Mouse (Mus musculus) thymus, adult 2 months (tissue): ENCODE data around the gene Grm2. TPM values are rescaled to one million over a fixed set of nuclear protein-coding genes. Genes with fewer than 3 reads are reported as not detected.
"Not testable (repeated sequence)": the region's sequence is repeated elsewhere in the genome, so short reads cannot be mapped to it uniquely, and the experiment has no call there.

Source experiments
- DNase-seq: peaks from one replicate; pipeline ENCODE4 v3.0.0; 2021
- H3K27ac ChIP-seq: fragments of 200-500 bp; 2 replicates; pipeline ENCODE4 v1.5.1; 2012; ENCODE audit warnings: low read length, control low read depth; ENCODE audit not compliant: control insufficient read depth, insufficient read depth
- H3K27me3 ChIP-seq: fragments of 200-500 bp; 2 replicates; pipeline ENCODE4 v1.6.1; 2012; ENCODE audit warnings: mild to moderate bottlenecking, low read length, moderate library complexity, mixed read lengths; ENCODE audit not compliant: control insufficient read depth, insufficient read depth
- H3K36me3 ChIP-seq: fragments of 200-500 bp; 2 replicates; pipeline ENCODE4 v1.6.1; 2012; ENCODE audit warnings: mild to moderate bottlenecking, low read length, moderate library complexity; ENCODE audit not compliant: control insufficient read depth, insufficient read depth
- H3K4me1 ChIP-seq: fragments of 200-500 bp; replicated peaks from 2 replicates; pipeline ENCODE4 v1.6.1; 2012; ENCODE audit warnings: low read length; ENCODE audit not compliant: control insufficient read depth, insufficient read depth
- H3K4me3 ChIP-seq: fragments of 200-500 bp; 2 replicates; pipeline ENCODE4 v1.5.1; 2012; ENCODE audit warnings: mild to moderate bottlenecking, low read length, control low read depth, moderate library complexity; ENCODE audit not compliant: control insufficient read depth, insufficient read depth
- CTCF ChIP-seq: fragments of 200-500 bp; IDR thresholded peaks from 2 replicates; pipeline ENCODE4 v1.5.1; 2012; ENCODE audit warnings: mild to moderate bottlenecking, control low read depth, low read length, moderate library complexity, borderline replicate concordance; ENCODE audit not compliant: control insufficient read depth, poor library complexity, insufficient read depth; ENCODE audit errors: extremely low read depth
- POLR2A ChIP-seq: fragments of 200-500 bp; IDR thresholded peaks from 2 replicates; pipeline ENCODE4 v1.6.1; 2012; ENCODE audit warnings: mild to moderate bottlenecking, low read length, control low read depth, moderate library complexity; ENCODE audit not compliant: control insufficient read depth, poor library complexity, insufficient read depth; ENCODE audit errors: extremely low read depth
- WGBS: fragments of 180-500 bp; shearing (Covaris S2); methylation state at CpG from one replicate; pipeline ENCODE4 v1.1.7; 2018; 5-methylcytosine and 5-hydroxymethylcytosine counted together
- polyA plus RNA-seq: library from polyadenylated mRNA; depleted of rRNA; stranded (reverse); fragments of >200 nt; gene quantifications from 2 replicates; pipeline ENCODE4 v1.2.3, GENCODE M21; 2012

Gene Grm2
- polyA plus RNA-seq, 1 experiment: 0.19 TPM

DNA sequence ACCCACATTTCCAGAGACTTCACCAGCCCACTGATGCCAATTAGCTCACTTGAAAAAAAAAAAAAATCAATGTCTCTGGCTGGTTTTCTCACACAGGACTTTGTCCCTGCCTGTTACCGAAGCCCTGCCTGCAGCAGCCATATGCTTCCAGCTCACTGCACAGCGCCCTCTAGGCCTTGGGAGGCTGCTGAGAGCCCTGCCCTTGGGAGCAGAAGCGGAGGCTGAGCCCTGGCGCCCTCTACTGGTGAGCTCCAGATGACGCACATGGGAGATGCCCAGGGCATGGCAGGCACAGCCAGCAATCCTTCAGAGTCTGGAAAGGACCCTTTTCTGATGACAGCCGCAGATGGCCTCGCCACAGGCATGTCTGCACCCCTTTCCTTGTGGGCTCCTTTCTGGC lies 12.8 kb downstream of the Grm2 start:
- H3K27ac ChIP-seq: no peak overlapping the region
- no peaks in the 10 kb centered on the region for H3K4me1 ChIP-seq
- peak; percentile 81 for DNase-seq
- 27% methylated on average over 7 of the region's 7 CpGs for WGBS
- no peaks in the 10 kb centered on the region for H3K36me3 ChIP-seq
- H3K4me3 ChIP-seq: no peak overlapping the region
- TF ChIP-seq POLR2A: no peak
- peak; percentile 93 for TF ChIP-seq CTCF
- no peaks in the 10 kb centered on the region for H3K27me3 ChIP-seq

GRCm38 (mm10) chr9:106641346-106641745 lies 14.5 kb downstream of the Grm2 start:
- TF ChIP-seq POLR2A (no peak), CTCF (no peak)
- no peaks in the 10 kb centered on the region for H3K27me3 ChIP-seq
- no peaks in the 10 kb centered on the region for H3K4me1 ChIP-seq
- H3K36me3 ChIP-seq: no peaks in the 10 kb centered on the region
- WGBS: 54% methylated on average over 5 of the region's 5 CpGs
- no peak overlapping the region for H3K4me3 ChIP-seq
- no peak overlapping the region for H3K27ac ChIP-seq
- no peak for DNase-seq

GRCm38 (mm10) chr9:106638154-106638553 lies 17.7 kb downstream of the Grm2 start:
- Histone ChIP-seq H3K27ac (no peak overlapping the region), H3K4me3 (no peak overlapping the region), H3K36me3 (no peaks in the 10 kb centered on the region), H3K27me3 (no peaks in the 10 kb centered on the region), H3K4me1 (no peaks in the 10 kb centered on the region)
- no peak for DNase-seq
- whole genome bisulfite sequencing: 89% methylated on average over 8 of the region's 8 CpGs
- TF ChIP-seq CTCF (no peak), POLR2A (no peak)

GRCm38 (mm10) chr9:106632185-106632584 lies 23.7 kb downstream of the Grm2 start:
- Histone ChIP-seq H3K36me3 (no peaks in the 10 kb centered on the region), H3K4me3 (no peak overlapping the region), H3K27me3 (no peaks in the 10 kb centered on the region), H3K27ac (no peak overlapping the region), H3K4me1 (no peaks in the 10 kb centered on the region)
- 79% methylated on average over 5 of the region's 5 CpGs for whole genome bisulfite sequencing
- TF ChIP-seq POLR2A: no peak
- no peak for TF ChIP-seq CTCF
- DNase-seq: no peak

- not testable (repeated sequence) for DNase-seq, H3K36me3 ChIP-seq, H3K27ac ChIP-seq, H3K4me3 ChIP-seq, H3K27me3 ChIP-seq, H3K4me1 ChIP-seq
- 51% methylated on average over 8 of the region's 8 CpGs for WGBS
Observed at GRCm38 (mm10) chr9:106627796-106628195, 28.1 kb downstream of the Grm2 start.

DNA sequence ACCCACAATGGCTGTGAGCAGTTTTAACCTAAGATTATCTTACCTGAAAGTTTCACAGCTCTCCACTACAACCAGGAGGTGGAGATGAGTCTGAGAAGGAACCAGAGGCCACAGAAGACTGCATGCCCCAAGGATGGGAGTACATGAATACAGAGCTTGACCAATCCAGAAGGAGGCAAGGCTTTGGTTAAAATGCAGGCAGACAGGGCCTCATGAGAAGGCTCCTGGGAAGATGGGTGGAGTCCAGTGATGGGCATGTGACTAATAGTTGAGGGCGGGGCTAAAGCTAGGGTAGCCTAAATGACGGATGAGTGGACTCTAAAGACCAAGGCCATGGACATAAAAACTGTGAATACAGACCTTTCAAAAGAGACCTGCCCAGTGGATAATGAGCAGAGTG lies 29.6 kb downstream of the Grm2 start, which contains the start of gene Iqcf6:
Iqcf6 (plus strand) TSS at position 301 of the 400 bp plus-strand sequence.
- Histone ChIP-seq H3K27ac (no peak within 1 kb of the TSS), H3K27me3 (no peaks in the 10 kb centered on the region; the same call in 1 of the 2 replicates), H3K4me1 (no peaks in the 10 kb centered on the region), H3K36me3 (no peaks in the 10 kb centered on the region), H3K4me3 (no peak within 1 kb of the TSS)
- DNase-seq: no peak
- TF ChIP-seq POLR2A (no peak), CTCF (no peak)
- WGBS: 81% methylated on average over 2 of the region's 2 CpGs

DNA sequence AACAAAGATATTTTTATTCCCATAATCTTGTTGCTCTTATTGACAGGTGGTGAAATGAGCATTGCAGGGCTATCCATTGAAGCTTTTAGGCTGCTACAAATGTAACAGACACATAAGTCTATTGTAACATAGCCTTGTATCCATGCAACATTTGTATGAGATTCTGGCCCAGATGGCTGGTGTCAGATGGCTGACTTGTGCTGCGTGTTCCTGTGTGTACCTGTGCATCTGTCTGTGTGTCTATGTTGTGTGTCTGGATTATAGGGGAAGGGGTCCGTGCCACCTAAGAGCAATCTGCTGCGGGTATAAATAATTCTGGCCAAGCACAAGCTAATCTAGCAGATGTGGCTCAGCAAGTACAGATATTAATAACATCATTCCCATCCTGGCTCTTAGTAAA lies 38.4 kb downstream of the Grm2 start:
- 90% methylated on average over 3 of the region's 3 CpGs for WGBS
- no peak overlapping the region for H3K27ac ChIP-seq
- H3K27me3 ChIP-seq: no peaks in the 10 kb centered on the region

More for the DNA sequence above, 38.4 kb downstream of the Grm2 start:
- Histone ChIP-seq H3K36me3 (no peaks in the 10 kb centered on the region), H3K4me1 (no peaks in the 10 kb centered on the region), H3K4me3 (no peak overlapping the region)
- no peak for DNase-seq
- no peak for TF ChIP-seq POLR2A
- no peak for TF ChIP-seq CTCF
